Mouse (Mus musculus): ENCODE measurements around the gene Sec23ip.

DNA sequence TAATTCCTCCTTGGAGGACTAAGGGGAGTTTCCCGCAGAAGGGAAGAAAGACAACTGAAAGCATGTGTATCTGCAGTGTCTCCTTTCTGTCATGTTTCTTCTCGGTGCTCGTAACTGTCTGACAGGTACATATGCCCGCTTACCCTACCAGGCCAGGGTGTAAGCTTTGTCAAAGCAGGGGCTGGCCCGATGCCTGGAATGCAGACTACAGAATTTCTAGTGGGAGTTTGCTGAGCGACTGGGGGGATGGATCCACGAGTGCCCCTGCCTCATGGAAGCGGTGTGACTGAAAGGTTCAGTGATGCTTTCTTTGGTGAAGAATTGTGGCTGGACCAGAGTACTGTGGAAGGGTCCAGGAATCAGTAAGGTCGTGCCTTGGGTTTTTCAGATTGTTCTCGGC, 1.4 kb downstream of the Sec23ip start:
- TF ChIP-seq CTCF (IDR thresholded peaks at IDR 0.05; ENCODE audit: low read depth, low read length) (no peak), GATA1 (IDR thresholded peaks at IDR 0.05; ENCODE audit: borderline replicate concordance, low read length) (no peak), TAL1 (conservative IDR thresholded peaks at IDR 0.05; ENCODE audit: low read depth, low read length) (no peak), POLR2AphosphoS5 (IDR thresholded peaks at IDR 0.05; ENCODE audit: insufficient replicate concordance, low read depth, low read length) (no peak)
